Mouse (Mus musculus): ENCODE data around the gene 4930442H23Rik.
"Not testable (repeated sequence)": the region's sequence is repeated elsewhere in the genome, so short reads cannot be mapped to it uniquely, and the experiment has no call there.

The 4930442H23Rik gene

GRCm38 (mm10) chr10:81176466-81177271, 7.0 kb downstream of the 4930442H23Rik start, which contains the start of gene Eef2:
Gene Eef2, plus strand, starts transcription at chr10:81176631.
- peak; percentile 100 for DNase-seq

GRCm38 (mm10) chr10:81175936-81176465, 7.6 kb downstream of the 4930442H23Rik start:
- no peak for DNase-seq

GRCm38 (mm10) chr10:81175345-81175701, 8.3 kb downstream of the 4930442H23Rik start:
- not testable (repeated sequence) for DNase-seq

GRCm38 (mm10) chr10:81174617-81175344, 8.9 kb downstream of the 4930442H23Rik start:
- DNase-seq: peak; percentile 92

- DNase-seq: peak; percentile 83
Measured at GRCm38 (mm10) chr10:81173132-81173531, 10.5 kb downstream of the 4930442H23Rik start.

- not testable (repeated sequence) for DNase-seq
Measured at GRCm38 (mm10) chr10:81169411-81169900, 14.2 kb downstream of the 4930442H23Rik start.

- peak; percentile 90 for DNase-seq
Measured at GRCm38 (mm10) chr10:81168521-81169244, 15.0 kb downstream of the 4930442H23Rik start.

- no peak for DNase-seq
Measured at GRCm38 (mm10) chr10:81168087-81168431, 15.6 kb downstream of the 4930442H23Rik start.

- DNase-seq: peak; percentile 100
Measured at GRCm38 (mm10) chr10:81167200-81168086, 16.2 kb downstream of the 4930442H23Rik start, which contains the start of gene Pias4. Gene Pias4, minus strand, starts transcription at chr10:81167923.

- DNase-seq: no peak
Measured at GRCm38 (mm10) chr10:81165118-81165517, 18.5 kb downstream of the 4930442H23Rik start.

- no peak for DNase-seq
Measured at GRCm38 (mm10) chr10:81162318-81162652, 21.4 kb downstream of the 4930442H23Rik start.

- peak; percentile 56 for DNase-seq
Measured at GRCm38 (mm10) chr10:81161602-81162317, 21.9 kb downstream of the 4930442H23Rik start.

GRCm38 (mm10) chr10:81154736-81155135, 28.9 kb downstream of the 4930442H23Rik start:
- no peak for DNase-seq

- no peak for DNase-seq
Measured at GRCm38 (mm10) chr10:81154313-81154712, 29.3 kb downstream of the 4930442H23Rik start.

GRCm38 (mm10) chr10:81152609-81153008, 31.0 kb downstream of the 4930442H23Rik start:
- DNase-seq: no peak

- DNase-seq: no peak
Measured at GRCm38 (mm10) chr10:81151261-81151660, 32.4 kb downstream of the 4930442H23Rik start.

GRCm38 (mm10) chr10:81146296-81146695, 37.4 kb downstream of the 4930442H23Rik start:
- no peak for DNase-seq

GRCm38 (mm10) chr10:81145778-81146177, 37.9 kb downstream of the 4930442H23Rik start:
- no peak for DNase-seq

- DNase-seq: no peak
Measured at GRCm38 (mm10) chr10:81145307-81145706, 38.3 kb downstream of the 4930442H23Rik start.

GRCm38 (mm10) chr10:81144667-81145066, 39.0 kb downstream of the 4930442H23Rik start:
- DNase-seq: peak; percentile 36

GRCm38 (mm10) chr10:81143845-81144437, 39.7 kb downstream of the 4930442H23Rik start:
- no peak for DNase-seq

Measured in kidney, adult 18-20 months (tissue).